Mouse (Mus musculus) cerebellum, postnatal 36 days (tissue): ENCODE results near the gene Tpk1.

Source experiments
- DNase-seq, 2 experiments: peaks; one replicate each; pipeline ENCODE4 v3.0.0; 2021 to 2022; ENCODE audit warnings: mixed read lengths in 2 of 2

The Tpk1 gene

DNA sequence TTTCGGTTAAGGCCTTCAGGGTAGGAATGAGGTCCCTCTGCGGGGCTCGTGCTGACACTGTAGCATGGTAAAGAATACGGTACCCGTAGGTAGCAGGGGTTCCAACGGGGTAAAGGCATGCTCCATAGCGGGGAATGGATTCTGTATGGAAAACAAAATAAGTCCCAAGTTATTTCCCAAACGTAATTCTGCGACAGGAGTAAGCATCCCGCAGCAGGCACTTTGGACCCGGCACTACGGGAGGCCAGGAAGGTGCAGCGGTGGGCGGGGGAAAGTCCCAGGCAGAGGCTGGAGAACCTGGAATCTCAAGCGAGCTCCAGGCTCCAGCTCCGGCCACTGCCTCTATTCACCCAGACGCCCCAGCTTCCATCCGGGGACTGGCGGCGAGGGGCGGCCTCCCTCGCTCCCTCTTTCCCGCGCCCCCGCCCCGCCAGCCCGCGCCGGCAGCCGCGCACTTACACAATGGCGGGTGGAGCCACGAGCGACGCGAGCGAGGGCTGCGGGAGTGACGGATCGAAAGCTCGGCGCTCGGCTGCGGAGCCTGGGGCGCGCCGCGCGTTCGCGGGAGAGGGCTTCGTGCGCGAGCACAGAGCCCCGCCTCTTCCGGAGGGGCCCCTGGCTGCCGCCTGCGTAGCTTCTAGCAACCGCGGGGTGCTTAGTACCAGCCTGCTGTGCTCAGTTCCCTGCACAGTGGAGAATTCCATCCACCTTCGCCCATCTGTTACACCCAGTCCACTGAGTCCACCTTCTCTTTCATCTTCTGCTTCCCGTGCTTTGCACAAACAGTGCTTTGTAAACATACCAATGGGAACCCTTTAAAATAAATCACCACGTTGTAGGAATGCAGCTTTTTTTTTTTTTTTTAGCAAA lies at the start of gene Tpk1:
Gene Tpk1, minus strand, starts transcription at position 602 of the 870 bp plus-strand sequence.
- DNase-seq: peak; percentile 90 to 96

DNA sequence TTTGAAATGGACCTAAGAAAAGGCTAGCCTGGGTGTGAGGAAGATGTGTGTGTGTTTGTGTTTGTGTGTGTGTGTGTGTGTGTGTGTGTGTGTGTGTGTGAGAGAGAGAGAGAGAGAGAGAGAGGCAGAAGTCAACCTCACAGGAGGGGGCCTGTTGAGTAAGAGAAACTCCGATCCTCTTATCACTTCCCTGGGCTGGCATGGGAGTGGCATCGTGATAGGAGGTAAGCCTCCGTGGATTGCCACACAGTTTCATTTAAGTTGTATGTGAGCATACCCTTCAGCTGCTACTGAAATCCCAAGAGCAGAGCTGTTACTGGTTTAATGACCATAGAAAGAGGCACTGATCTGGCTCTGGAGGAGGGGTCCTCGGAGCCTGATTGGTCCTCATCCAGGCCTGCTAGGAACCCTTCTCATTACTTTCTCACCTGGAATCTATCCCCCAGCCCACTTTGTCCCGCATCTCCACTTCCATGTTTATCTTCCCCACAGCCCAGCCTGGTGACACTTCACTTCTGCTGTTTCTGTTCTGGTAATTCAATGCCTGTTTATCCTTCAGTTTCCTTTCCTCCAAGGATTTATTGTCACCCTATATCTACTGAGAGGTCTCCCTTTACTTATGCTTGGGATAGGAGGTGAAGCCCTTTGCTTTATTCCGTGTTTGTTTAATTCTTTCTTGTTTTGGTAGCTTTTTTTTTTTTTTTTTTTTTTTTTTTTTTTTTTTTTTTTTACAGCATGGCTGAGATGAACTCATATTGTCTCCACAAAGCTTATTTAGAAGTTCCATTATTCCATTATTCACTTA lies 36.9 kb upstream of the Tpk1 start:
- DNase-seq: no peak

DNA sequence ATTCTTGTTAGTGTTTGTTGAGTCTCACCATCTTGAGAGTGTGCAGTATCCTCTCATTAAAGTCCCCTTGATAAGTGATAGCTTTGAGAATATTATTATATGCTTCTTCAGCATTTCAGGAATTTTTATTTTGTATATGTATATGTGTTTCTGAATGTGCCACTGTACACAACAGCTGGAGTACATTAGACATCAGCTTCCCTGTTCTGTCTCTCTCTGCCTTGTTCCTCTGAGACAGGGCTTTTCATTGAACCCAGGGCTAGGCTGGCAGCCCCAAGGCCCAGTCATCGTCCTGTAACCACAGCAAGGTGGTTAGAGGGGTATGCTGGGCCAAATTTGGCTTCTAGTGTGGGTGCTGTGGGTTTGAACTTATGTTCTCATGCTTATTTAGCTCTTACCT lies 25.8 kb upstream of the Tpk1 start:
- DNase-seq: no peak

DNA sequence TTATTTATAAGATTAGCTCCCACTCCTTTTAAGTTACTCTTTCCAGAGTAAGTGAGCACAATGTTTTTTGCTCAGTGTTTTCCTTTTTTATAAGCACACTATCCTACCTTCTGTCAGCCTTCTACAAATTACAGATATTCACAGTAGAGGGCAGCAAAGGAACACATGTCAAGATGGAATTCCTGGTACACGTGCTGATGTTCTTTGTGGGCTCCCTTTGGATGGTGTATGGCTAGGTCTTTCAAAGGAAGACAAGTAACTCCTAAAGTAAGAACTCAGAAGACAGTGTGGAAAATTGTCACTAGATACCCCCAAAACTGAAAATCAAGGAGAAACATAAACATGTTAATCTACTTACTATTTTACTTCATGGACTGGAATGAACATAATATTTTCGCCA lies 19.9 kb upstream of the Tpk1 start:
- no peak for DNase-seq

DNA sequence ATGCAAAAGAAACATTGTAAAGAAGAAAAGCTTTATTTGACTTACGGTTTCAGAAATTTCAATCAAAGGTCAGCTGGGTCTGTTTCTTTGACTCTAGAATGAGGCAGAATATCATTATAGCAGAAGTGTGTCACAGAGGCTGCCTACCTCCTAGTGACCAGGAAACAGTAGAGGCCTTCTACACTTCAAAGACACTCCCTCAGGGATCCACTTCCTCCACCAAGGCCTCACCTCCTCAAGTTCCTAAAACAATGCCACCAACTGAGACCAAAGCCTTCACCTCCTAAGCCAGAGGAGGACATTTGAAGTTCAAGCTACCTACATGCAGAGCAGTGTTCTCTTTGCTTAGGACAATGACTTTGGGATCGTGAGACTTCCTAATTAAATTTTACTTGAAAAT lies 16.5 kb upstream of the Tpk1 start:
- DNase-seq: no peak

DNA sequence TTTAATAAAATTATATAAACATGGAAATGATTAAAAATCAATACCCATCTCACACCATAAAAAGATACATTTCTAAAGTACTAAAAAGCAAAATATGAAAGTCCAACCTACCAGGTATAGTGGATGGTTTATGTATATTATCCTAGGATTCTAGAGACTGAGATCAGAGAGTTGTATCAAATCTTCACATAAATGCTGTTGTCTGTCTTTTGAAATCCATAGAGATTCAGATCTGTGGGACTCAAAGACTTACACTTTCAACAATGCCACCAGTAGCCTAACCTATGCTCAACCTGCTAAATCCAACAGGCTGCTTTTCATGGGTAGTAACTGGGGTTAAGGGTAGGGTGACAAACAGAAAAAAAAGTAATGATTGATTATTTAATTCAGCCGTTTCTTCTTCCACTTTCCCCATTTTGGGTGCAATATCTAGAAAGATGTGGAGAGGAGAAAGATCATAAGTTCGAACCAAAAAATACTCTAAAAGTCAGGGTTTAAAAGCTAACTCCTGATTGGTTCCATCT lies 12.7 kb upstream of the Tpk1 start:
- no peak for DNase-seq

DNA sequence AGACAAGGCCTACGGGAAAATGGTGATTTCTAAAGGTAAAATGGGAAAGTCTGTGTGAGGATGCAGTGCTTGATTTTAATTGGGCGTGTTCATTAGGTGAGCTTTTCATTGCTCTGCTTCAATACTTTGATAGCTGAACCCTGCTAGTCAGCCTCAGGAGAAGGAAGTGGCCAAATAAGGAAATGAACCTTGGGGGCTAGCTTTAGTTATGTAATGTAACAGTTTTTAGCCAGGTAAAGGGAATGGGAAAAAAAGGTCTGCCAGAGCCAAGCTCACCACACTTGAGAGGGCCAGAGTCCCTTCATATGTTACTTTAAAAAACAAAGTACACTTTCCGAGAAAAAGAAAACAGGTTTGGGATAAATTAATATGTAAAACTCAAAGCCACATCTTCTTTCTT lies 11.5 kb upstream of the Tpk1 start:
- no peak for DNase-seq

DNA sequence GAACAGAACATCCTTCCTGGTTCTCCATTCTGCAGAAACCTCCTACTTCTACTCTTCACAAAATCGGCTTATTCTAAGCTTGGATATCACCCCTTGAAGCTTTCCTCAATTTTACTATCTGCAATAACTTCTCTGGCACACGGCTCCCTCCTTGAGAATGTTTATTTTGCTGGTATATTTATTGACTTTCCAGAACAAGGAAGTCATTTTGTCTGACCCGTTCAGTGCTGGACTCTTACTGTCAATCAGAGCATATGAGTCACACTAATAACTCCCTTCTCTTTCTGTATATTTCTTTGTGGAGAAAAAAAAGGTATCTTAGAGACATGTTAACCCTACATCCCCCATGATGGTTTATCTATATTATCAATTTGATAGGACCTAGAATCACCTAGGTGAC lies 10.1 kb upstream of the Tpk1 start:
- DNase-seq: no peak

DNA sequence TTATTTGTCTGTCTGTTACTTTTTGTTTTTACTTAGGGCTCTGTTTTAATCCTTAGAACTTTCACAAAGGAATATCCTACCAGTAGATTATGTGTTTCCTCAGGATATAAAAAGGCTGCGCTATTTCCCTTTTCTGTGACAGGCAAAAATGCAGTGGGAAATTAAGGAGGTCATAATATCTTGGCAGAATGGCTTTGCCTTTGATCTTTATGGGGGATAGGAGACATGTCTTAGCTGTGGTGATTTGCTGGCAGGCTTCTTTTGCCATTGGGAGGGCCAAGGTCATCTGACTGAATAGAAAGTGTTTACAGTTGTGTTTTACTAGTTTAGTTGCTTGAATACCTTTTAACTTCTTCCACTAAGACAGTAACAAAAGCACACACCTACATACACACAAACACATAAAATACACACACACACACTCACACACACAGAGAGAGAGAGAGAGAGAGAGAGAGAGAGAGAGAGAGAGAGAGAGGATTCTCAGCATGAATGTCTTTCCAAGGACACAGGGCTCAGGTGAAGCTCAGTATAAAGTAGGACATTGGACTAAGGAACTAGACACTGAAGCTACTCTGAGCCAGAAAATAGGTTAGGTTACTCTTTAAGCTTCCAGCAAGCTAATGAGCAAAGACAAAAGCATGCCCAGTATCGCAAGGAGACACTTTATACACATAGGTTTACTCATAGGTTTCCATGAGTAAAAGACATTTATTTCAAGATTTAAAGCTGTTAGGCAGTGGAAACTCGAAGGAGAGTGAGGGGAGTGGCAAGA lies 9.1 kb upstream of the Tpk1 start:
- no peak for DNase-seq

DNA sequence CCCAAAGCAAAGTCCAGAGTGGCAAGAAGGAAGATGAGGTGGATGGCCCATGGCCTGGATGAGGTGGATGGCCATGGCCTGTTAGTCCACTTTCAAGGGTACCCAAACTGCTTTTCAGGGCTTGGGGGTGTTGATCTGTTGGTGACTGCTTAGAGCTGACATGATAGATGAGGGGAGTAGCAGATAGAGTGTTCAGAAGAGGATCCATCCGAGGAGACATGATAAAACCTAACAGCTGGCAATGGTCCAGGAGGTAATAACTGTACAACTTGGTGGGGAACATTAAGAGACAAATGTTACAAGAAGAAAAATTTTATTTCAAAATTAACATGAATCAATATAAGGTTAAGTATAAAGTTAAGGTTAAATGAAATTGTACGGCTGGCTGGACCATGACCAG lies 4.9 kb upstream of the Tpk1 start:
- DNase-seq: no peak

DNA sequence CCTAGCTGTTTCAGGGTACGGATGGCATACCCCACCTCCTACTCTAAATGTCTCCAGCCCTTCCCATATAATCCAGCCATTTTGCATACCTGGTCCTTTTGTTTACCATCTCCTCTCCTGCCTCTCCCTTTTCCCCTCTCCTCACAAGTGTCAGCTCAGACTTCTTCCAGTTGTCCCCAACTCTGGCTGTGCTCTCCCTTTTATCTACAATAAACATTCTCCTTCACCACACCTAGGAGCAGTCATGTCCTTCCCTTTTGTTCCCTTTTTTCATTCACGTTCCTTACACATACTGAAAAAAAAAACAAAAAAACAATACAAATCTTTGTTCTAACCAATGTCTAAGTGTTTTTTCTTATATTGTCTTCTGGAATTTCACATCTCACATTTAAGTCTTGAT lies 1.6 kb upstream of the Tpk1 start:
- no peak for DNase-seq

DNA sequence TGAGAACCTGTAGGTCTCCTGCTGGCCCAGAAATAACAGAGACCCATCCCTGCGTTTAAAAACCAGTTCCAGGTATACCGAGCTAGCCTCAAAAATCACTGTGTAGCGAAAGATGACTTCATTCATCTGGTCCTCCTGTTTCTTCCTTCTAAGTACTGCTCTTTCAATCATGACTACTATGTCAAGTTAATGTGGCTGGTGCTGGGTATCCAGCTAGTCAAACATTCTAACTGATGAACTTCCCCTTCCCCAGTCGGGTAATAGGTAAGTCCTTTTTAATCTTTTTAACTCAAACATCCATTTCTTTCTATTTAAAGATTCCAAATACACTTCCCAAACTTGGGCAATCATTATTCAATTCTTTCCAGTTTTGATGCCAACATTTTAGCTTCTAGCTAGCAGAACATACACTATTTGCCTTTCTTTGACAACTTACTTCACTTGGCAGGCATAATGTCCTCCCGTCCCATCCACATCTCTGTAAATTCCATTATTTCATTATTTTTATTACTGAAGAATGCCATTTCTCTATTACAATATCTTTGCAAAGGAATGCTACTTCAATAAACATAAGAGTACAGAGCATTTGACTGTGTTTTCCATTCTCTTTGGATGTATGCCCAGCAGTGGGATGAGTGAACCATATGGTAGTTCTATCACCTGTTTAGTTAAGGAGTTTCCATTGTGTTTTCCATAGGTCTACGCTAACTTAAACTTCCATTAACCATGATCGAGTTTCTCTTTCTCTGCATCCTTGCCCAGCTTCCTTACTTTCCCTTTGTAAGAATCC lies 728 bp upstream of the Tpk1 start:
- DNase-seq: no peak

DNA sequence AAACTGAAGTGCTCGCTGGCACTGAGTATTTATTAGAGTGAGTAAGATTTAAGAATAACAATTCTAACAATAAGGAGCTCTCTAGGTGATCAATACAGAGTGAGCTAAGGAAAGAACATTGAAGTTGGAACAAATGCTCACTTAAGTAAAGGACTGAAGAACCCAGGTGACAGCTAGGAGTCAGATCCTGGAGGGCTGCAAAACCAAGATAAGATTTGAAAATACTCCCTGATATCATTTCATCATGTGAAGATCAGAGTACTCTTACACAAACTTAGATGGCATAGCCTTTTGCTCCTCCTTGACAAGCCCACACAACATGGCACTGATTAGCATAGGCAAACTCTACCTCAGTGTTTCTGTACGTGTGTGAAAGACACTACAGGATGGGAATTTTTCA lies 4.3 kb downstream of the Tpk1 start:
- DNase-seq: no peak

DNA sequence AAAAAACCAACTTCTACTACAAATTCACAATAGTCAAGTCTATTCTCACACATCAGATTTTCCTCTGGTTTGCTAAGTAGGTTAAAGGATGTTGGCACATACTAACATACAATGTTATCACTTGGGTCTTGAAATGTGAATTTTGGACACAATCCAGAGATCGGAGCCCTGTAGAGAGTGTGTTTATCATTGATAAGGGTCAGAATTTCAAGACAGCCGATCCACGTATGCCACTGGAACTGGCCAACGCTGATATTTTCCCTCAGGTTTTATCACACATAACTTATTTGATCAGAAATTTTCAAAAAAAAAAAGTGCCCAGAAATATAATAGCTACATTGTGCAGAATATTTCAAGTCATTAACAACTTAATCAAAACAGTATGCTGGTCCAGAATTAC lies 7.8 kb downstream of the Tpk1 start:
- no peak for DNase-seq

DNA sequence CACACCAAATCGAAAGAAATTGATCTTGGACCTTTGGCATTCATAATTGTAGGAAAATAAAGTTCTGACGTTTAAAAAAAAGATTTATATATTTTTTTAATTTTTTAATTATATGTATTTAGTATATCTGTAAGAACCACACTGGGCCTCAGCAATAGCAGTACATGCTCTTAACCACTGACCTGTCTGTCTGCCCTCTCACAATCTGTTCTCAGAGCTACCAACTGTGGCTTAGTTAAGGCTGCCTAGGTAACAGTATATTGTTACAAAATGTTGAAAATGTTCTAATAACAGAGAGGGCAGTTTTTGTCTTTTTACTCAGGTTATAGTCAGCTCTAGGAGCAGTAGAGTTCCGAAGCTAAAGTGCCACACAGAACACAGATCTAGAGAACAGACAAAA lies 8.2 kb downstream of the Tpk1 start:
- DNase-seq: no peak

DNA sequence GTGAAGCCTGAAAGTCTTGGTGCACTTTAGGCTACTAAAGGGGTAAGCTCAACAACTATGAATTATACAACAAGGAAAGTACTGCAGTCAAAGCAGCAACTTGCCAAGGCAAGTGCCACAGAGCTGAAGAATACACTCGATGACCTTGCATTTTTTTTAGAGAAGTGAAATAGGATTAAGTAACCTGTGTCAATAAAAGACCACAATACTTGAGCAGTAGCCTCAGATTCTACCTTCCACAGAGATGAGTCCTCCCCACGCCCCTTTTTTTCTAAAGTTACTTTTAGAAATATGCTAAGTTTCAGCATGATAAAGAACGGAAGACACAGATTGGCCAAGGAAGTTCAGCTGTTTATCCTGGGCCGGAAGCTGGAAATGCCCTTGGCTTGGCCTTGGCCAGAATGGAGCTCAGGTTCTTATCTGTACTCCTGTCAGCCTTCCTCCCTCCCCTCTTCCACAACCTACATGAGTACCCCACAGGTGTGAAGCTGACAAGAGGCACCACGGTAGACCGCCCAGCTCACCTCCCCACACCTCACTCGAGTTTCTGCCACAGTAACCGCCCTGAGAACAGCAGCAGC lies 11.1 kb downstream of the Tpk1 start:
- DNase-seq: no peak

DNA sequence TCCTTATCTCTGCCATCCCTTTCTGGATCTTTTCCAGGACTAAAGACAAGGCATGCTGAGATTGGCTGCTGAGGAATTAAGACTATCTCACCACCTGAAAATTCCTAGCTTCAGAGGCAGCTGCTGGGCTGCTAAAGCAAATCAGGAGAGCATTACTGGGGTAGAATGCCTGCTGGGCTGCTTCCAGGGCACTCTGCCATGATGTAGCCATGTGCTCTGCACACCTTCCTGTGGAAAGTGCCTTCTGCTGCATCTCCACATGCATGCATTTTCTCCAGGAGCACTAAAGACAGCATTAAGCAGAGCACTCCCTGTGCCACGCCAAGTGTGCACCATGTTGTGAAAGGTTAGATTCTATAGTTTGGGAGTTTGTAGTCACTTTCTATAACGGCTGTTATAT lies 16.6 kb downstream of the Tpk1 start:
- peak; percentile 82 to 86 for DNase-seq

DNA sequence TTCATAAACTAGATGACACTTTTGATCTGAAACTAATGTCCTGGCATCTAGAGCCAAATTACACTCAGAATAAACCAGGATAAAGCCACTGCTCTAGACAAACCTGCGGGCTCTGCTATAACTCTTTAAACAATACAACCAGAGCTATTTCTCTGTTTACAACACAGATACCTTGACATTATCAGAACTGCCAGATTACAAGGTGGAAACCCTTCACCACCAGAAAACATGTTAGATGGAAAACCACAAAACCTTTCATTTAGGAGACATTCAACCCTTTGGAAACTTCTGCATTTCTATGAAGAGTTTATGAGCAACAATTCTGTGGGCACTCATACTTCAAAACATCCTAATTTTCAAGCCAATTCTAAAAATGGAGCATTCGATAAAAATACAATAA lies 20.4 kb downstream of the Tpk1 start:
- DNase-seq: no peak

DNA sequence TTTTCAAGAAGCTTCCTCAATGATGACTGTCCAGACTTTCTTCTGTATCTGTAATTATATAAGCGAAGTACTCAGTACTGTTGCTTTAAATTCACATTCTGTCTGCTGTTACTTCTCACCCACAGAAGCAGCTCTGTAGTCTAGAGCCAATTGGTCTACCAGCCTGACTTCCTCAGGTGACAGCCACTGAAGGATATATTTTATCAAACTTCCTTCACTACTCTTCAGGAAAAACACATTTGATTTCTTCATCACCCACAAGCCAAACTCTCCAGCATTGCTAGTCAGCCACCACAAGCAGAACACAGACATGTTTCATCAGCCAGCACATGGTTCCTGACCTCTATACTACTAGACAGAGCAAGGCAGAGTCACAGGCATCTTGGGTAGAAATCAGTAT lies 21.0 kb downstream of the Tpk1 start:
- no peak for DNase-seq

DNA sequence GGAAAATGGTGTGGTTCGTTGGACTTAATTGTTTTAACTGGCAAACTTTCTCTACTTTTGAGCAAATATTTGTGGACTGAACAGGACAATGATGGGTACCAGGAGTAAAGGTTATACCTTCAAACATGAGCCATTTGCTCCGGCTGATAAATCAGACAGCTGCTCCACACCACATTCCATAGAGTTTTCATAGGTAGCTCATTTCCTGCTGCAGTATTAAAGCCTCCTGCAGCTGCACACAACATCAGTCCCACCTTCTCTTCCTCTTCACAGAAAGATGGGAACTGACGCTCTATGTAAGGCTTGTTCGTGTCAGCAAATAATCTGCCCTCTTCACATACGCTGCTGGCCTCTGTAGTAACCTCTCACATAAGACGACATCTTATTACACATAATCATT lies 22.4 kb downstream of the Tpk1 start:
- no peak for DNase-seq

DNA sequence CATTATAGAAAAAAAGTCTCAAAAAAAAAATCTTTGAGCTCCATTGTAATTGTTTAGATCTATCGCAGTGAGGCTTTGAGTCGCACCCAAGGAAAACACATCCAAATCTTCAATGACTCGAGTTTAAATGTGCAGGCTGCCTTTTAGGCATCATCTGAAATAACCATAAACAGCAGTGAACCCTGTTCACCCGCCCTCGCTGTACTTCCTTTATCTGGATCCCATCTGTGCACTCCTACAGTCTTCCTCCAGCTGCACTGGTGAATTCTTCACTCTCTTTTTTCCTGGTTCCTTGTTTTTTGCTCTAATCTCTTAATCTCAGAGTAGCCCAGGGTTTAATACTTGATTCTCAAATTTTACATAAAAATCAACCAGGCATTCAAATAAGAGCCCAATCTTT lies 23.7 kb downstream of the Tpk1 start:
- no peak for DNase-seq

DNA sequence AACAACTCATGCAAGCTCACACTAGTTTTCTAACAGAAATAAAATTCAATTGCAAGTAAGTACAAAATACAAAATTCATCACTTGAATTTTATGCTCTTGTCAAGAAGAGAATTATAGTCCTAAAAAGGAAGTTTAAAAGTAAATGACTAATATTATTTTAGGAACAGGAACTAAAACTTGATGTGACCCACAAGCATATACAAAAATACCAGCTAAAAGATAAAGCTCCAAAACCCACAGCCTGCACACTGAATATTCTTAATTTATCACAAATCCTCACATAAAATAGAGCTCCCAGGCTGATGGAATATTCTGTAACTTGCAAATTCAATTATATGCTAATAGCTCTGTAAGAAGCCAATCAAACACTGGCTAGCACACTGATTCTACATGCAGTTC lies 25.5 kb downstream of the Tpk1 start:
- no peak for DNase-seq
